Comparison of ENCODE assay signal across 21 mouse cellular contexts in genomic region chr3:12151329-12151728, GRCm38 (mm10).
DNase-seq lines count a peak whose midpoint lies in the region; ATAC-seq and TF ChIP-seq lines count a peak whose summit lies in the region.
"Had no signal": no experiment of that assay in that cellular context is flagged by ENCODE, and none has a peak within 500 bp of the region (broad histone marks: within the 10 kb centered on the region; RNA-seq: fewer than 3 reads in every experiment).

No protein-coding gene starts in this region.

- no peak for TF ChIP-seq CTCF in lung, embryonic 14.5 days (IDR thresholded peaks at IDR 0.05; ENCODE audit: low read depth)

- no peaks in the 10 kb centered on the region for H3K27me3 ChIP-seq in kidney, embryonic 15.5 days
- no peaks in the 10 kb centered on the region for H3K27me3 ChIP-seq in lung, embryonic 14.5 days (ENCODE audit: insufficient read depth, low read length)
- H3K27me3 ChIP-seq: forebrain, embryonic 13.5 days; heart, embryonic 15.5 days; limb, embryonic 12.5 days; liver, embryonic 13.5 days; neural tube, embryonic 15.5 days; Patski had no signal

- H3K27ac ChIP-seq in kidney, embryonic 15.5 days: no peak overlapping the region
- H3K27ac ChIP-seq in lung, embryonic 14.5 days (ENCODE audit: low read depth): no peak overlapping the region
- H3K27ac ChIP-seq: forebrain, embryonic 13.5 days; heart, embryonic 15.5 days; limb, embryonic 12.5 days; liver, embryonic 13.5 days; neural tube, embryonic 15.5 days had no signal

- no peaks in the 10 kb centered on the region for H3K9me3 ChIP-seq in kidney, embryonic 15.5 days (replicated peaks)
- H3K9me3 ChIP-seq in lung, embryonic 14.5 days (ENCODE audit: low read depth, low read length): no peaks in the 10 kb centered on the region
- H3K9me3 ChIP-seq: forebrain, embryonic 13.5 days; heart, embryonic 15.5 days; limb, embryonic 12.5 days; liver, embryonic 13.5 days; neural tube, embryonic 15.5 days had no signal

- DNase-seq in kidney, adult 18-20 months: no peak
- peak; percentile 44 for DNase-seq in lung, embryonic 14.5 days
- no peak for DNase-seq in lung, postnatal 4 days
- DNase-seq in kidney, postnatal 36 days: peak; percentile 5 to 6
- peak; percentile 8 for DNase-seq in lung, postnatal 36 days
- DNase-seq in left cerebral cortex, adult 18-20 months (ENCODE audit: low spot score in 2 of 2): no peak
- DNase-seq: adrenal gland, postnatal 10 days; cerebellum, adult 8-10 months; cerebellum, postnatal 36 days; gastrocnemius, postnatal 14 days; layer of hippocampus, postnatal 36 days; liver, embryonic 13.5 days; retina, postnatal 1 day; right cerebral cortex, postnatal 14 days had no signal

- H3K9ac ChIP-seq in kidney, embryonic 15.5 days: no peak overlapping the region
- no peak overlapping the region for H3K9ac ChIP-seq in lung, embryonic 14.5 days
- H3K9ac ChIP-seq: forebrain, embryonic 13.5 days; heart, embryonic 15.5 days; limb, embryonic 12.5 days; liver, embryonic 13.5 days; neural tube, embryonic 15.5 days had no signal

- no peaks in the 10 kb centered on the region for H3K36me3 ChIP-seq in kidney, embryonic 15.5 days
- no peaks in the 10 kb centered on the region for H3K36me3 ChIP-seq in lung, embryonic 14.5 days (ENCODE audit: insufficient read depth)
- H3K36me3 ChIP-seq: heart, embryonic 15.5 days; limb, embryonic 12.5 days; liver, embryonic 13.5 days; neural tube, embryonic 15.5 days had no signal

- no peak overlapping the region for H3K4me2 ChIP-seq in kidney, embryonic 15.5 days
- no peak overlapping the region for H3K4me2 ChIP-seq in lung, embryonic 14.5 days
- H3K4me2 ChIP-seq: forebrain, embryonic 13.5 days; heart, embryonic 15.5 days; limb, embryonic 12.5 days; liver, embryonic 13.5 days; neural tube, embryonic 15.5 days had no signal

- no peak overlapping the region for H3K4me3 ChIP-seq in kidney, embryonic 15.5 days (replicated peaks)
- no peak overlapping the region for H3K4me3 ChIP-seq in lung, embryonic 14.5 days (ENCODE audit: low read depth, low read length)
- H3K4me3 ChIP-seq: forebrain, embryonic 13.5 days; heart, embryonic 15.5 days; limb, embryonic 12.5 days; liver, embryonic 13.5 days; neural tube, embryonic 15.5 days had no signal

- peak; percentile 22; the same call in 1 of the 2 replicates for ATAC-seq in kidney, embryonic 15.5 days (replicated peaks; ENCODE audit: low FRiP score)
- ATAC-seq in lung, embryonic 14.5 days (ENCODE audit: insufficient read depth): peak; percentile 21; the same call in 1 of the 2 replicates
- ATAC-seq: forebrain, embryonic 13.5 days; hindbrain, embryonic 16.5 days; Patski had no signal

- H3K4me1 ChIP-seq in kidney, embryonic 15.5 days: no peaks in the 10 kb centered on the region
- no peaks in the 10 kb centered on the region for H3K4me1 ChIP-seq in lung, embryonic 14.5 days (ENCODE audit: insufficient read depth)
- H3K4me1 ChIP-seq: forebrain, embryonic 13.5 days; heart, embryonic 15.5 days; limb, embryonic 12.5 days; liver, embryonic 13.5 days; neural tube, embryonic 15.5 days had no signal

- WGBS in kidney, embryonic 15.5 days: 75% methylated on average over 5 of the region's 5 CpGs
- 67% methylated on average over 5 of the region's 5 CpGs for whole genome bisulfite sequencing in lung, embryonic 14.5 days

Comparison
In these comparisons a context has a peak if more than half of its experiments do, and no peak if none do; other contexts are left out.
1. DNase-seq: peak in lung, embryonic 14.5 days (single experiment), kidney, postnatal 36 days (2 of 2) and lung, postnatal 36 days (single experiment); none in kidney, adult 18-20 months (single experiment), lung, postnatal 4 days (0 of 2) and left cerebral cortex, adult 18-20 months (0 of 2).